Mouse (Mus musculus) megakaryocyte, embryonic 14.5 days (primary cell): ENCODE measurements around the gene Stard13.

ENCODE experiments used
- FLI1 ChIP-seq: IDR thresholded peaks from 2 replicates; pipeline ENCODE4 v1.6.1; 2012; ENCODE audit warnings: low read length, inconsistent platforms, mixed read lengths
- GATA1 ChIP-seq: IDR thresholded peaks from 3 replicates; pipeline ENCODE4 v1.6.1; 2012; ENCODE audit warnings: mixed read lengths, low read length, inconsistent platforms, borderline replicate concordance

GRCm38 (mm10) chr5:151231861-151232260, 1.8 kb downstream of the Stard13 start:
- TF ChIP-seq GATA1 = no peak
- TF ChIP-seq FLI1 = no peak
